Mouse (Mus musculus): Measurements from ENCODE around the gene 9330182O14Rik.

Gene 9330182O14Rik

DNA sequence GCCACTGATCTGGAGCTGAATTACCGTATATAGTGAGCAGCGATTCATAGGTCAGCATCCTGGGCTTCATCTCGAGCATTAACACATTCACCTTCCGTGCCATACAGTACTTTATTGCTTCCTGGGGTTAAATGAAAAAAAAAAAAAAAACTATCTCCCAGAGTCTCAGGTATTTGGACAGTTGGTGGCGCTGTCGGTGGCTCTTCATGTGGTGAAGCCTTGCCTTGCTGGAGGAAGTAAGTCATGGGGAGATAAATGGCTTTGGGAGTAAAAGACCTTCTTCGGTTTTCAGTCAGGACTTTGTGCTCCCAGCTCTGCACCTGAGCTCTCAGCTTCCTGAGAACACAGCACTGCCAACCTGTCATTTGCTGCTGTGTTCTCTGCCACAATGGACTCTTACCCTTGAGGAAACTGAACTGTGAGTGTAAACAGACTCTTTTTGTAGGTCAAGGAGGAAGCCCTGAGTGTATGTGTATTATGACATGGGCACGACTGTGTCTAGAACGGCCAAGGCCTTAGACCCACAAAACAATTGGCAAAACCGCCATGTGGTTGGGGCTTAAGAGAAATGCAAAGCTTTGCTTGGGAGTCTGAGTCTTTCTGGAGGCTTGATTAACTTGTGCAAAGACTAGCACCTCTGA is at the start of gene 9330182O14Rik:
TSS of gene 9330182O14Rik (plus strand) at position 214 of the 641 bp plus-strand sequence.
- no peak for DNase-seq (ENCODE audit: low read depth in 2 of 2, low spot score in 2 of 2)

DNA sequence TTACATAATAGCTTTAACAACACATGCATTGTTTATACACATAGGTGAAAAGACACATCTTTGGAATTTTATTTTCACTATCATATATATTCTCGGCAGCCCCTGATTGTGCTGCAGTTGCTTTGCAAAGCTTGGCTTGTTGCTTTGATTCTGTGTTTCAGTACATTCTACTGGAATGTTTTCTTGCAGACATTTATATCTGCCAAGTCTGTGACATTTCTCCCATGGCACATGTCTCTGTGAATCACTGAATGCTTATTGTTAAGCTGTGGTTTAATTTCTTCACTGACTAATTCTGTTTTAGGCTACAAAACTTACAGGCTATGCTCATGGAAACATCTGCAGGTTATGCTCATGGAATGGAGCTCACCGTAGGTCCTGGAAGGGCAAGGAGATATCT is 30.9 kb upstream of the 9330182O14Rik start:
- DNase-seq (ENCODE audit: low read depth in 2 of 2, low spot score in 2 of 2) = no peak

DNA sequence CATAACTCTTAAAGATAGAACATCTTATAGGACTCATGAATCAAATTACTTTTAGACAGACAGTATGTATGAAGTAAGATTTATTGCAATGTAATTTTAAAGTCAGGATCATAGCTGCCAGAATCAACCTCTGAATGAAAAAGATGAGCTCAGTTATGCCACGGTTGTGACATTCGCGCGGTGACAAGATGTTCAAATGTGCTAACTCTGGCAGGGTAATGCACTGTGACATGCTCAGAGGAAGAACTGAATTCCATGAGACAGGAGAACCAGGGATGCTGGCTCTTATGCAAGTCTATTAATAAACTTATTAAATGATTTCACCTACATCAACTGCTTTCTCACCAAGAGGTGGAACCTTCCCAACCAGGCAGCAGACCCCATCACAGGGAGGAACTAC is 28.5 kb upstream of the 9330182O14Rik start:
- DNase-seq (ENCODE audit: low read depth in 2 of 2, low spot score in 2 of 2) = no peak

DNA sequence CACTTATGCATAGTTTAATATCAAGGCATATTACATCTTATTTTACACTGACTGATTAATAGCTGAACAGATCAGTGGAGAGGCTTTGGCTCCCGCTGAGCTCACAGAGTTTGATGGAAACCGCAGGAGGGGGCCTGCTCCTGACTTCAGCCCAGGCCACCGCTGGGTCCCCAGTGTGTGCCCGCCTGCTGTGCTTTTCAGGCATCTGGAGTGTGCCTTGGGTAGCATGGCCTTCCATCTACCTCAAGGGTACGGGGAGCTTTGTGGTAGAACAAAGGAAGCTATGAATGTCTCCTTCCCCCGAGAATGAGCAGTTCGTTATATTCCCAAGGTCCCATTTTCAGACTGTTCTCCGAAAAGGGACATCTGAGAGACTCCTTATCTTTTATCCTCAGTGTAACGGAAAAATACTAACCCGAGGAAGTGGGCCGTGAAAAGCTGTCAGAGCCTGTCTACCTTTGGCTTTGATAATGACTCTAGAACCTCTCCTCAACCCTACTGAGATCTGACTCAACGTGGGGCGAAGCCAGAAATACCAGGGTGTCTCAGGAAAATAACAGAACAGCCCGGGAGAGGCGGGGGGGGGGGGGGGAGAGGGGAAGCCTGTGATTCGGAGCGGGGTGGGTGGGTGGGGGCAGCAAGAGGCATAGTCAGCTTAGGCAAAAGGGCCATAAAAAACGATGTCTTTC is 20.1 kb upstream of the 9330182O14Rik start:
- DNase-seq (ENCODE audit: low read depth in 2 of 2, low spot score in 2 of 2) = no peak

DNA sequence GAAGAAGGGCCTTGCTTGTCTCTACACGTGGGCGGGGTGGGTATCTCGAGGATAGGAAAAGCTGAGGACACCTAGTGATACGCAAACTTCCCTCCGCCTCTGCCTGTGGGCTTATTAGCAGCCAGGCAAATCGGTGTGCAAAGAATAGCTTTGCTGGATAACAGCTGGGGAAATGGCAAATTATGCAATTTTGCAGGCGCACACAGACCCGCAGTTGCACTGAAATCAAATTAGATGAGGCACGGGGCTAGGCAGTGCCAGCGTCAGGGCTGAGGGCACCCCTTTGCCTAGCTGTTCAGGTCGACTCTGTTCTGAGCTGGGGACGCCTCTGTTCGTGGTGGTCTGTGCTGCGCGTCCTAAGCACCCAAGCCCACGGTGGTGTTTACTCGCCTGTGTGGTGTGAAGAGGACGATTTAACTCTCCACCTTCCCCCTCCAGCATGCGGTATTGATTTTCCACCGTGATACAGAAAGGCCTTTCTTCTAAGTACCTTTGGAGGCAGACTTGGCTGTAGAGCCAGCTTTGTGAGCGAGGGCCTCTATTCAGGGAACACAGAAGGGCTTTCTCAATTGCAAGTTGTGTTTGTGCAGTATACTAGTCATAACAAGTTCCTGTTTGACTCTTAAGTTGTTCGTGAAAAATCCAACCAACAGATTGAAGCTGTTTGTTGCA is 19.4 kb upstream of the 9330182O14Rik start:
- no peak for DNase-seq (ENCODE audit: low read depth in 2 of 2, low spot score in 2 of 2)

DNA sequence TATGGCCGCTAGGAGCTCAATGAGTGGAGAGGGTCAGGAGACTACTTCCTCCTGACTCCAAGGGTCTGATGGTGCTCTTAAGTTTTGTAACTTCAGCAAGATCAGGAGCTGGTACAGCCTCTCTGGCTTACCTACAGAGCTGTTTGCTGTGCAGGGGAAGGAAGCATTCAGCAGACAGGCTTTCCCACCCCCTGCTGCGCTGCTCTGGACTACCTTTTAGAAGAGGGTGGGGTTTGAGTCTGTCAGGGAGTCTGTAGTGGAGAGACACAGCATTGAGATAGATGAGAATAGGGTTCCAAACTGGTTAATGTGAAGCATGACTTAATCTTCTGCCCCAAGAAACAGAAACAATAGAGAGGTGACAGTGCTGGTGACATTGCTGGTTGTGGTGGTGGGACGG is 17.8 kb upstream of the 9330182O14Rik start:
- no peak for DNase-seq (ENCODE audit: low read depth in 2 of 2, low spot score in 2 of 2)

DNA sequence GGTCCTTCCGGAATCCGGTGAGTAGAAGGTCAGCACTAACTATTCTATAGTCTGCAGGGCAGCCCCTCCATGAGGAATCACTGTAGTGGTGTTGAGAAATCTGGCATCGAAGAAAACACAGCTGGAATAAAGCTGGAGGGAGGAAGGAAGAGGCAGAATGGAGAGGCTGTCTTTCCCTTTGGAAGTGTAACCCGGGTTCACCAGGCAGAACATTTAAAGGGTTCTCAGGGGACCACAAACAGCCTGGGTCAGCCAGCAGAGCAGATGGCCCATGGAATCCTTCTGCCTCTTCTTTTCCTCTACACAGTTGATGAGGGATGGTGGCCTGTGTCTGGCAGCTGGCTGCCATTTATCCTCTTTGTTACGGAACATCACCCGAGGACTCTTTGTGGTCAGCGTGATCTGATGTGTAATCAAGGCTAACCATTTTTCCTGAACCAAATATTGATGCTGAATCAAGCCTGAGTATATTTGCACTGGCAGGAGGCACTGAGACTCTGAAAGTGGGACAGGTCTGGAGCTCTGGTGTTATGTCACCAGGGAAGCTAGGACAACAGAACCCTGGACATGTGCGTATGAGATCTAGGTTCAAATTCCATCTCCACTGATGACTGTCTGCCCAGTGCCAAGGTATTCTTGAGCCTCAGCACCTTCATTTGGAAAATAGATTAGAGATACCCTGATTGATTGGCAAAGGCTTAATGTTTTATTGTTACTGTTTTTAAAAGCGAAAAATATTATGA is 9.8 kb upstream of the 9330182O14Rik start:
- no peak for DNase-seq (ENCODE audit: low read depth in 2 of 2, low spot score in 2 of 2)

DNA sequence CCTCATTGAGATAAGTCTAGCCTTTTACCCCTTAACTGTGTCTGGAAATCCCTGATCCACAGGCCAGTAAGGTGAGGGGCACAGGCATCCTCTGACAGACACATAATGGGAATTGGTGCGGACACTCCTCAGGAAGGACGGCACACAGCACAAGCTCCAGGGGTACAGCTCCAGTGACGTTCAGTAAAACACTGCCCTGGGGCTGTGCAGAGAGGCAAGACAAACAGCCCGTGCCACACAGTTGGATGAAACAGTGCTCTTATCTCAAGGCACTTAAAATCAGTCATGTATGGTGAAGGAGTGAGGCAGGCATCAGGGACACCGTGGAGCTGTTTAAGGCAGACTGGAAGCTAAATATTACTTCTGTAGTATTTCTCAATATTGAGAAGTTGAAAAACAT is 4.7 kb upstream of the 9330182O14Rik start:
- no peak for DNase-seq (ENCODE audit: low read depth in 2 of 2, low spot score in 2 of 2)

DNA sequence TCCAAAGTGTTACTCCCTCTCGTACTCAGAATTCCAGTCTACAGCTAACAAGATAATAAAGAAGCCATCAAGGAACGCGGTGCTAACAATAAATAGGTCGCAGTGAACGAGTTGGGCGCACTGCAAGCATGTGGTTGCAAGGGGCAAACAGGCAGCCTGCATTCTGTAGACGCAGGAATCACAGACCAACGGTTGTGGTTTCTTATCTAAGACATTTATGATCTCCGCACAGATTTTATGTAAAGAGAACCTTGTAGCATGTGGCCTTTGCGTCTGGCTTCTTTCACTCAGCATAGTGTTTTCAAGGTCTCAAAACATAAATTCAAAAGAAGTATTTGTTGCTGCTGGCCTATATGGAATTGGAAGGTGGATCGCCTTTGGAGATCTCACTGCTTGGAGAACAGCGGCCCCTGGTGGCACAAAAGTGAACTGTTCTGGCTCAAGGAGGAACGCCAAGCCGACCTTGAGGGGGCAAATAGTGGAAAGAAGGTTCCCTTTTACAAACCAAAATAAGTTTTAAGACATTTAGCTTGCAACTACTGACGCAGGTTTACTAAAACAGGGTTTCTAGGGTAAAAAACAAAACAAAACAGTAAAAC is 3.2 kb upstream of the 9330182O14Rik start:
- peak; percentile 62 to 67 for DNase-seq (ENCODE audit: low read depth in 2 of 2, low spot score in 2 of 2)

DNA sequence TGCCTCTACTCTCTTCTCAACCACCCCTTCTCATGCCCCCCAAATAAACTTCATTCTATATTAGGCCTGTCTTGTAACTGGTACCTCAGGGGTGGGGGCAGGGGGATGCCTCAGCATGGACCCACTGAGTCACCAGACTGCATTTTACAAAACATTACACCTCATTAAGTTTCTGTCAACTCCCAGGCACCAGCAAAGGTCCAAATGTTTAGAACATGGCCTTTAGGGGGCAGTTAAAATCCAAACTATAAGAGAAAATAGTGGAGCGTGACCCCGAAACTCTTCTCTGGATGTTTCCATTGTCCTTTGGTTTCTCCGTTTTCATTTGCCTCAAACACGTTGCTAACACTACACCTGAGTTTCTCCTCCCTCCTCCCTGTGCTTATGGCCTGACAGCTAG is 1.8 kb upstream of the 9330182O14Rik start:
- DNase-seq (ENCODE audit: low read depth in 2 of 2, low spot score in 2 of 2) = no peak

DNA sequence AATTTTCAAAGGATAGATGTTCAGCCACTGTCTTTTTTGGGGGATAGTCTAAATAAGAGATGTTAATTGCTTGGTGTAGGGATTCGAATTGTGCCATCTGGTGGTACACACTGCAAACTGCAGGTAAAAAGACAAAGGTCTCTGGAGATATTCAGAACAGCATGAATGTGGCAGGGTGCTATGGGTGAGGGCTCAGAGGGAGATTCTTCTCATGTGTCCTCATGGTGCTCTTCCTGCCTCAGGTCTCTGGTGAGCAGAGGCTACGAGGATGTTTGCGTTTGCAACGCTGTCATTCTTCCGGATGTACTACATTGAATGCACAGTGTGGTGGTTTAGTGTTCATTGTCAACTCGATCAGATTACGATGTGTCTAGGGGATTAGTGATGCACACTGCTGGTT is 10.1 kb downstream of the 9330182O14Rik start:
- peak in 1 of 2 experiments; percentile 13 for DNase-seq (ENCODE audit: low read depth in 2 of 2, low spot score in 2 of 2)

DNA sequence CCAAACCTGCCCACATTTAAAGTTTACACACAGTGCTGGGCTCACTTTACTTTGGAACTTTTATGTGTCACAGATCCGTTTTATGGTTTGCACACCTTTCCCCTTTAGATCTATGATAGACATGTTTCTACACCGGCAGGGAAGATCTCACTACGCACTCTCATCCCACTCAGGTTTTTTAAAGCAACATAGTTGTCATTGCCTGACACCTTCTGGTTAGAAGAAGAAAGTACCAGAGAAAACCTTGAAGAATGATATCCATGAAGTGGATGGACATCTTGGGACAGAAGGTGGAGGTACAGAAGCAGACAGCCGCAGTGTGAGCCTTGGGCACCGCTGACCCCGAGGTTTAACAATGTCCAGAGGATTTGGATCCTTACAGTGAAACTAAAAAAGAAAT is 23.5 kb downstream of the 9330182O14Rik start:
- DNase-seq (ENCODE audit: low read depth in 2 of 2, low spot score in 2 of 2) = no peak

DNA sequence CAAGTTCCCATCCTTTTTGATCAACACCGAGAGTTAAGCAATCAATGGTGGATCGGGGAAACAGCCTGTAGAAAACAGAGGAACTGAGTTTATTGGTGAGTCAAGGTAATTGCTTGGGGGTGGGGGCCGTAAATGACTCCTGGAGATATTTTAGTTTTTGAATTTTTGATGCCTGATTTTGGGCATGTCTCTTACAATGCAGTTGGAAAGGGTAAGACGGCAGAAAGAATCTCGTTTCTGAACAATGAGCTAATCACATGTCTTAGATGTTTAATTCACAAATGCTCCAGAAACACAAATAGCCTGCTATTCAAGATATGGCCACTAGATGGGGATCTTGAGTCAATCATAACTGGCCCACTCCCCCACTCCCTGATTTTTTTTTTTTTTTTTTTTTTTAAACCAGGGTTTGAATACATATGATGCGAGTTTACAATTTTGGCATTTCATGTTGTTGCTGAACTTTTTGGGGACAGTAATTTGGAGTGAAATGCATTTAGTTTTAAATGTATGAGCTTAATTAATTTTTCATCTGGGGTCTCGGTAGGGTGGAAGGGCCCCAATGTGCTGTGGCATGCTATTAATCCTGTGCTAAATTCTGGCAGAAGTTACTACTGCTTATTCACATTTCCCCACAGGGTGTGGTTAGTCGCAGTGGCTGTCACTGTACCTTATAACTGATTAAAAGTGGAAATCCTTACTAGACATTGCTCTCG is 32.6 kb downstream of the 9330182O14Rik start:
- DNase-seq (ENCODE audit: low read depth in 2 of 2, low spot score in 2 of 2) = no peak

DNA sequence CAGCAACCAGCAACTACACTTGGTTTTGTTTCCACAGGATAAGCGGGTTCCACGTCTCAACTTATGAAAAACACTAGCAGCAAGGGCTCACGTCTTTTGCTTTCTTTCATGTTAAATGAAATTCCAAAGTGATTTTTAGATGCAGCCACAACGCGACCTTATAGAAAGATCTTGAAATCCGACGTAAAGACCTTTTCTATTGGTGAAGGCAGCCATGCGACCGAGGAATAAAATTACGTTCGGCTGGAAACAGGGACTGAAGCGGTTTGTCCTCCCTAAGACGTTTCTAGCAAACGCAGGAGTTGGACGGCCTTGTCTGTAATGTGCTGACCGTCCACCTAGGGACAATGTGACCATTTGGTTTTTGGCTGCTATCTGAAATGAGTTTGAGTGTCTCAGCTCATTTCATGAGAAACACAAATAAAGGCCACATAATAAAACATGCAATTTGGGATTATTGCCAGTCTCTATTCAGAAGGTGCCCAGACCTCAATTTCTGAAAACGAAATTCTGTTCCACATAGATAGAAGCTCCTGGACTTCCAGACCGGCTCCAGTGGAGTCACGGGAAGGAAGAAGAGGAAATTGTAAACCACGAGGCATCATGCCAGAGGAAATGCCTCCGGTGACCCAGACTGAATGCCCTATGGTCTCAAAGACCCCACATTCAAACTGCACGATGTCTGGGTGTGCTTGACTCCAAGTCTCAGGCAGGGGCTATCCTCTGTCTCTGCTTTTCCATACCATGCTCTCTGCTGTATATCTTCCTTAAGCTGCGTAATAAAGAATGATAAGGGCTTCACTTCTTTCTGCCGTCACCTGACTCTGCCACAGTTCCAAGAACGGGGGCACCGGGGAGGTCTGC is 33.3 kb downstream of the 9330182O14Rik start:
- DNase-seq (ENCODE audit: low read depth in 2 of 2, low spot score in 2 of 2) = no peak

DNA sequence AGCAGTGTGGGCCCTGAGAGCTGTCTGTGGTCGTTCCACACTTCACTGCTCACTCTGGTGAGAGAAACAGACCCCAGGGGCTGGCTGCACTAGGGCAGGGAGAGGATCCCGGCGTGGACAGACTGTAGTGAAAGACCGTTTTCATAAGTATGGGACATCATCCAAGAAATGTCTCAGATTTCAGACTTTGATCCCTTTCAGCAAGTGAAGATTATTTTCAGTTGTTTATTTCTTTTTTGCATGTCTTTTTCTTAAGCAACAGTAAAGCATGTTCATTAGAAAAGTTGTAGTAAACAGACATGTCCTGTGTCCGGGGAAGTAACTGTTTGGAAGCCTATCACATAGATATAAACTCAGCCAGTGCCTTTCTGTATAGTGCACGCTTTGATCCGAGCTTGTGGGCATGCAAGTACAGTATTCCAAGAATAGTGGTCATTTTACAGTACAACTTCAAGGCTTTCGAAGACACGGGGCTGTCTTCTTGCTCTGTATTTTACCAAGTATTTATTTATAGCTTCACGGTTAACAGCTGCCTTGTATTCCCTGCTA is 34.0 kb downstream of the 9330182O14Rik start:
- DNase-seq (ENCODE audit: low read depth in 2 of 2, low spot score in 2 of 2) = no peak

DNA sequence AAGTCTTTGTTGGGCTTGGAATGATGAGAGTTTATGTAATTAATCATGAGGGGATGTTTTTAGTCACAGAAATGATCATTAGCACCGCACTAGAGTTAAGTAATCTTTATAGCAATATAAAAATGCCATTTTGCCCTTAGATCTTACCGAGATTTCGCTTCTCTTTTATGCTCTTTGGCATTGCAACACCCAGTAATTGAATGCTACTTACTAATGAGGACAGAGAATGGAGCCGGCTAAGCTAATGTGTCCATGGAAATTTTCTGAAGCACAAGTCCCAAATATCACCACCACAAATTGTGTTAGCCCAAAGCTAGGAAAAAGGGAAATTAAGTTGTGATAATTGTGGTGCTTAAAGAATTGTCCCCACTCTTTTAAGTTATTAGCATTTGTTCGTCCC is 34.9 kb downstream of the 9330182O14Rik start:
- DNase-seq (ENCODE audit: low read depth in 2 of 2, low spot score in 2 of 2) = no peak

DNA sequence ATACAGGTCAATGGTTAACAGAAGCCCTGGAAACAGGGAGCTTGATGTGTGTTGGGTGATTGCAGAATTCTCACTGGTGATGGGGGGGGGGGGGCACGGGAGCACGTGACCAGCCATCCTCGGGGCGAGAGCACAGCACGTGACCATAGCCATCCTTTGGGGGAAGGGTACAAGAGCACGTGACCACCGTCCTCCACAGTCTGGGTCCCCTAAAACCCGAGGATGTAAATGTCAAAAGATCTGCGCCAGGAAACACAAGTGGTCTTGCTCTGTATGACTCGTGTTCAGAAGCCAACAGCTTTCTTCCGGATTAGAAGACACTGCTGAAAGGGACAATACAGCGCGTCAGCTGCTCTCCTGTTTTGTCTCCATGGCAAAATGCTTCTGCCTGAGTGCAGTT is 35.5 kb downstream of the 9330182O14Rik start:
- DNase-seq (ENCODE audit: low read depth in 2 of 2, low spot score in 2 of 2) = no peak

DNA sequence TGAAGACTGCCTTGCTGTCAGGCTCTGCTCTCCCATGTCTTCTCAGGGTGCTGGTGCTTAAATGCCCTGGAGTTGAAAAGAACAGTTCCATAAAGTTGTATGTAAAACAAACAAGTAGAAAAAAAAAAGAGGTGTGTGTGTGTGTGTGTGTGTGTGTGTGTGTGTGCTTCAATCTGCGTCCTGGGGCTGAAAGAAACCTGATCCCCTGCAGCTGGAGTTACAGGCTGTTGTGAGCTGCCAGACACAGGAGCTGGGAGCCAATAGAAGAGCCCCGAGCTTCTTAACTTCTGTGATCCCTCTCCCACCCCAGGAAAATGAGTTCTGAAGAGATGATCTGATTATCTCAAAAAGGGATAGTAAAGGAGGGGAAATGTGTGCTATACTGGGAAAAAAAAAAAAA is 45.3 kb downstream of the 9330182O14Rik start:
- no peak for DNase-seq (ENCODE audit: low read depth in 2 of 2, low spot score in 2 of 2)

DNA sequence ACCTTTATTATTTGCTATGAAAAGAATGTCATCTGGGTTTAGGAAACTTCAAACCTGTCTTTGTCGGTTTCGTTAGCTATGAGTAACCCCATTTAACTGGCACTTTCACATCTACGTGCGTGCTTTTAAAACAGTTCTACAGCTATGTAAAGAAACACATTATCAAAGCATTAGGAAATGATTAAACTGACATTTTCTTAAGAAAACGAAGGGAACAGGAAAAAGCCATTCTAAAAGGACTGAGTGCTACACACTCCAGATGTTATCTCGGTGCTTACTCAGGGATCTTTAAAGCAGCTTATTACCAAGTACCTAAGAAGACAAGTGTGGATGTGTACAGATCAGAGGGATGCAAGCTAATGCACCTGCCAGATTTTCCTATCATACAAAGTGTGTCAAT is 52.9 kb downstream of the 9330182O14Rik start:
- no peak for DNase-seq (ENCODE audit: low read depth in 2 of 2, low spot score in 2 of 2)

Data from CD8-positive naive resting alpha-beta T cell, adult 2 months (primary cell).